Mouse (Mus musculus): Measurements from ENCODE around the gene Trip10.

- TF ChIP-seq CTCF (IDR thresholded peaks at IDR 0.05; ENCODE audit: borderline replicate concordance, insufficient read depth, low read depth, low read length) = no peak
- no peak for TF ChIP-seq POLR2A (IDR thresholded peaks at IDR 0.05; ENCODE audit: borderline replicate concordance, insufficient read depth, low read length)
Measured at GRCm38 (mm10) chr17:57246663-57247392, 2.4 kb upstream of the Trip10 start.

All from cerebellum, adult 2 months (tissue).